In genomic region chr8:88701611-88702010, GRCm38 (mm10) we compare ENCODE assay signal across 11 mouse cellular contexts. TPM values are rescaled to one million over a fixed set of nuclear protein-coding genes. Genes with fewer than 3 reads are reported as not detected.
DNase-seq lines count a peak whose midpoint lies in the region; ATAC-seq and TF ChIP-seq lines count a peak whose summit lies in the region.
"Had no signal": no experiment of that assay in that cellular context is flagged by ENCODE, and none has a peak within 500 bp of the region (broad histone marks: within the 10 kb centered on the region; RNA-seq: fewer than 3 reads in every experiment).

No protein-coding gene starts in this region.

- H3K36me3 ChIP-seq in lung, embryonic 14.5 days (ENCODE audit: insufficient read depth) = no peaks in the 10 kb centered on the region
- H3K36me3 ChIP-seq: limb, embryonic 15.5 days had no signal

- no peak overlapping the region for H3K27ac ChIP-seq in lung, embryonic 14.5 days (ENCODE audit: low read depth)
- H3K27ac ChIP-seq: limb, embryonic 15.5 days had no signal

- no peak overlapping the region for H3K4me2 ChIP-seq in lung, embryonic 14.5 days
- H3K4me2 ChIP-seq: limb, embryonic 15.5 days had no signal

- no peak overlapping the region for H3K4me3 ChIP-seq in lung, embryonic 14.5 days (ENCODE audit: low read depth, low read length)
- H3K4me3 ChIP-seq: limb, embryonic 15.5 days had no signal

- WGBS in lung, embryonic 14.5 days = 15% methylated on average over 2 of the region's 2 CpGs

- TF ChIP-seq CTCF in lung, embryonic 14.5 days (IDR thresholded peaks at IDR 0.05; ENCODE audit: low read depth) = peak; percentile 33

- H3K27me3 ChIP-seq in lung, embryonic 14.5 days (ENCODE audit: insufficient read depth, low read length) = no peaks in the 10 kb centered on the region
- H3K27me3 ChIP-seq: limb, embryonic 15.5 days had no signal

- ATAC-seq in frontal cortex, adult (ENCODE audit: low TSS enrichment) = 0 out of 2 replicates have a peak, but pooled peaks have one; percentile 18
- no peak for ATAC-seq in lung, embryonic 14.5 days (ENCODE audit: insufficient read depth)
- ATAC-seq: hindbrain, embryonic 16.5 days had no signal

- no peak for DNase-seq in frontal cortex, postnatal 25 days (ENCODE audit: low spot score in 2 of 2)
- no peak for DNase-seq in lung, embryonic 14.5 days
- DNase-seq in lung, adult 18-20 months = no peak
- DNase-seq in cerebellum, adult 9-11 months = peak; percentile 53
- peak; percentile 62 for DNase-seq in thymus, postnatal 0 days (ENCODE audit: low spot score)
- DNase-seq in ovary, postnatal 10 days (ENCODE audit: low spot score) = no peak
- no peak for DNase-seq in embryo, embryonic 10 days (ENCODE audit: low spot score)

- no peaks in the 10 kb centered on the region for H3K9me3 ChIP-seq in lung, embryonic 14.5 days (ENCODE audit: low read depth, low read length)
- H3K9me3 ChIP-seq: G1E; limb, embryonic 15.5 days had no signal

- no peak overlapping the region for H3K9ac ChIP-seq in lung, embryonic 14.5 days
- H3K9ac ChIP-seq: limb, embryonic 15.5 days had no signal

- no peaks in the 10 kb centered on the region for H3K4me1 ChIP-seq in lung, embryonic 14.5 days (ENCODE audit: insufficient read depth)

RNA-seq across cellular contexts. Expression of gene Cyld, which starts 4.8 kb away (rescaled TPM):
- polyA plus RNA-seq in lung, embryonic 14.5 days (2014; fragmentation: Nextera tagmentation; extraction: Ambion mirVana) = 14.4 and 16.3 TPM in 2 replicates
- 24.8 and 28.0 TPM in 2 replicates for polyA plus RNA-seq in thymus, postnatal 0 days (2015; fragmentation: Nextera tagmentation; extraction: Ambion mirVana)

RNA-seq across cellular contexts. Expression of gene Nod2, which starts 54.5 kb away (rescaled TPM):
- 0.13 and 0.31 TPM in 2 replicates for polyA plus RNA-seq in lung, embryonic 14.5 days (2014; fragmentation: Nextera tagmentation; extraction: Ambion mirVana)
- polyA plus RNA-seq in thymus, postnatal 0 days (2015; fragmentation: Nextera tagmentation; extraction: Ambion mirVana) = 0.21 and 0.22 TPM in 2 replicates

Comparison
In these comparisons a context has a peak if more than half of its experiments do, and no peak if none do; other contexts are left out.
1. DNase-seq: peak in cerebellum, adult 9-11 months (single experiment) and thymus, postnatal 0 days (single experiment); none in frontal cortex, postnatal 25 days (0 of 2), lung, embryonic 14.5 days (single experiment), lung, adult 18-20 months (0 of 2), ovary, postnatal 10 days (single experiment) and embryo, embryonic 10 days (single experiment).